Mouse (Mus musculus): ENCODE results near the gene Ctdnep1. TPM values are rescaled to one million over a fixed set of nuclear protein-coding genes. Genes with fewer than 3 reads are reported as not detected.

Gene Ctdnep1
- polyA plus RNA-seq (2015; fragmentation: Nextera tagmentation; extraction: Ambion mirVana), result 21.5 and 22.5 TPM in 2 replicates

DNA sequence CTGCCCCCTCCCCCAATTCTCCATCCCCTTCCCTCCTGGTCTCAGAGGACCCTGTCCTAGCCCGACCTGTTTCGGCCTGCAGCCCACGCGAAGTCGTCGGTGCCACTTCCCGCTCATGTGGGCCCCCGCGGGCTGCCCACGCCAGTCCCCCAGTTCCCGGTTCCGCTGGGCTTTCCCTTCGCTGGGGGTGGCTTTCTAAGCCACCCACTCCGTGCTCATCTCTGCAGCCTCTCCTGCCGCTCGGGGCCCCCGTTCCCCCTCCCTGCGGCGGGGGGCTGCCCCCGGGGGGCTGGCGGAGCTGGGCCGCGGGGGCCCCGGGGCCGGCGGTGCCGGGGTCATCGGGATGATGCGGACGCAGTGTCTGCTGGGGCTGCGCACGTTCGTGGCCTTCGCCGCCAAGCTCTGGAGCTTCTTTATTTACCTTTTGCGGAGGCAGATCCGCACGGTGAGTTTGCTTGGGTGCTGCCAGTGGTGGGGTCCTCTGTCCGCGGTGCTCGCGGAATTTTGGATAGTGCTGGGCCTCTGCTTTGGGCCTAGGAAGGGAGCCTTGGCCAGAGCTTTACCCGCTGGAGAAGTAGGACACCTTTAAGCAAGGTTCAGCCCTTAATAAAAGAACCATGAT lies at the start of gene Ctdnep1:
Ctdnep1 (plus strand) TSS at position 16 of the 622 bp plus-strand sequence.
- Histone ChIP-seq H3K4me1 (replicated peaks) (peaks cover 40% of the 10 kb centered on the region), H3K9ac (peak within 1 kb of the TSS; percentile 100), H3K27ac (replicated peaks) (peak within 1 kb of the TSS; percentile 100), H3K27me3 (no peaks in the 10 kb centered on the region), H3K36me3 (peaks cover 46% of the 10 kb centered on the region), H3K4me3 (peak within 1 kb of the TSS; percentile 99), H3K4me2 (peak within 1 kb of the TSS; percentile 87), H3K9me3 (no peaks in the 10 kb centered on the region)
- ATAC-seq (ENCODE audit: low read depth), result peak; percentile 67
- under 1% methylated on average over 38 of the region's 43 CpGs for WGBS

DNA sequence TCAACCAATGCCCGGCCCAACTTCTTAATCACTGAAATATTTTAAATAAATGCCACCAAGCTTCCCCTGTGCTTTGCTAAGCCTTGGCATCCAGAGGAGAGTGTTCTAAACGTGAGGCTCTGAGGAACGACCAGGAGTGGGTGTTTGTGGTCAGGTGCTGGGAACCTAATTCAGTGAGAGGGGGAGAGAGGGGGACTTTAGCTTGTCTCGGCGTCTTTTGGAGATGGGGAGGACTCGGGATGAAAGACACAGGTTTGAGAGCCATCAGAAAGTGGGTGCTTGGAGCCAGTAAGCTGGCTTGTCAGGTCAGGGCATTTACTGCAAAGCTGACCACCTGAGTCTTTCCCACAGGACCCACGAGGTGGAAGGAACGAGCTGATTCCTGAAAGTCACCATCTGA lies 49.2 kb upstream of the Ctdnep1 start:
- peaks cover 19% of the 10 kb centered on the region for H3K27me3 ChIP-seq
- no peak overlapping the region for H3K27ac ChIP-seq (replicated peaks)
- no peaks in the 10 kb centered on the region for H3K9me3 ChIP-seq
- no peak overlapping the region for H3K9ac ChIP-seq
- 76% methylated on average over 8 of the region's 8 CpGs for WGBS
- no peak for ATAC-seq (ENCODE audit: low read depth)
- no peak overlapping the region for H3K4me2 ChIP-seq
- no peak overlapping the region for H3K4me3 ChIP-seq
- no peaks in the 10 kb centered on the region for H3K36me3 ChIP-seq
- H3K4me1 ChIP-seq (replicated peaks), result peaks cover 17% of the 10 kb centered on the region

DNA sequence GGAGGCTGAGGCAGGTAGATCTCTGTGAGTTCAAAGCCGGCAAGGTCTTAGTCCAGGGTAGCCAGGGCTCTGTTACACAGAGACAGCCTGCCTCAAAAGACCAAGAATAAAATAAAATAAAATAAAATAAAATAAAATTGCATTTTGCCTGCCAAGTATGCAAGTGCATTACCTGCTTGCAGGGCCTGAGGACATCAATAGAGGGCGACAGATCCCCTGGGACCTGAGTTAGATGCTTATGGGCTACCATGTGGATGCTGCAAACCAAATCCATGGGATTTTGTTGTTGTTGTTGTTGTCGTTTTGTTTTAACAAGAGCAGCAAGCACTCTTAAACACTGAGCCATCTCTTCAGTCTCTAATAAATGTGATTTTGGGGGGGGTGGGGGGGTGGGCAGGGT lies 48.7 kb upstream of the Ctdnep1 start:
- H3K4me2 ChIP-seq, result no peak overlapping the region
- H3K27ac ChIP-seq (replicated peaks), result no peak overlapping the region
- H3K36me3 ChIP-seq, result no peaks in the 10 kb centered on the region
- 37% methylated on average over 3 of the region's 3 CpGs for WGBS
- H3K4me3 ChIP-seq, result no peak overlapping the region
- H3K9me3 ChIP-seq, result no peaks in the 10 kb centered on the region
- H3K27me3 ChIP-seq, result peaks cover 24% of the 10 kb centered on the region
- peaks cover 22% of the 10 kb centered on the region for H3K4me1 ChIP-seq (replicated peaks)
- ATAC-seq (ENCODE audit: low read depth), result no peak
- H3K9ac ChIP-seq, result no peak overlapping the region

DNA sequence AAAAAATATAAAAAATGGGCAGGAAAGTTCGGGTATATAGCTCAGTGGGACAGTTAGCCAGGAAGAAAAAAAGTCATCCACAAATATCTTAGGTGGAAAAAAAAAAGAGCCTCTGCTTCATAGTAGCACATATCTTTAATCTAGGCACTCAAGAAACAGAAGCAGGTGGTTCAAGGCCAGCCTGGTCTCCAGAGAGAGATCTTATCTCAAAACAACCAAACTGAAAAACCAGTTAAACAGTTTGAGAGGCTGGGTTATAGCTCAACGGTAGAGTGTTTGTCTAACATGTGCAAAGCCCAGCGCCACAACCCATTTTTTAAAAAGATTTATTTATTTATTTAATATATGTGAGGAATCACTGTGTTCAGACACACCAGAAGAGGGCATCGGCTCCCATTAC lies 47.9 kb upstream of the Ctdnep1 start:
- ATAC-seq (ENCODE audit: low read depth), result no peak
- H3K27ac ChIP-seq (replicated peaks), result no peak overlapping the region
- WGBS, result 76% methylated on average over 4 of the region's 4 CpGs

DNA sequence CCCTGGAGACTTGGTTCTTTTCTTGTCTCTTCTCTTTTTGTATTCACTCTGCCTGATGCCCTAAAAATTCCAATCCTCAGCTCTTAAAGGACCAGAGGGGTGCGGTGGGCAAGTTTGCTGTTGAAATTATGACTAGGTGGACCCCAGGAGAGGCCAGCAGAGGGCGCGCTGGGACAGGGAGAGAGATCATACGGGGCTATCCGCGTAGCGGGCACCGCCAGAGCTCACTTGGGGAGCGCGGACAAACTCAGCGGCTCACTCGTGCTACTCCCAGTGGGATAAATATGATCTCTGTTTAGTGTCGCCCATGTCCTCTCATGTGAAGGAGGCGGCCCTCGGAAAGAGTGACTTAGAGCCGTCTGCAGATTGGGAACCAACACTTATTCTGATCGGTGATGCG lies 46.8 kb upstream of the Ctdnep1 start:
- H3K4me1 ChIP-seq (replicated peaks), result peaks cover 23% of the 10 kb centered on the region
- no peak for ATAC-seq (ENCODE audit: low read depth)
- peak overlapping the region; percentile 55; the same call in 1 of the 2 replicates for H3K4me3 ChIP-seq
- no peaks in the 10 kb centered on the region for H3K36me3 ChIP-seq
- H3K27ac ChIP-seq (replicated peaks), result no peak overlapping the region
- H3K4me2 ChIP-seq, result peak overlapping the region; percentile 99
- H3K9ac ChIP-seq, result peak overlapping the region; percentile 22; the same call in 1 of the 2 replicates
- under 1% methylated on average over 18 of the region's 18 CpGs for WGBS
- H3K27me3 ChIP-seq, result peaks cover 43% of the 10 kb centered on the region
- H3K9me3 ChIP-seq, result no peaks in the 10 kb centered on the region

More for the DNA sequence above, 47.9 kb upstream of the Ctdnep1 start:
- no peak overlapping the region for H3K4me3 ChIP-seq
- H3K9ac ChIP-seq, result no peak overlapping the region
- peaks cover 23% of the 10 kb centered on the region for H3K4me1 ChIP-seq (replicated peaks)
- no peaks in the 10 kb centered on the region for H3K36me3 ChIP-seq
- H3K4me2 ChIP-seq, result no peak overlapping the region
- H3K27me3 ChIP-seq, result peaks cover 32% of the 10 kb centered on the region
- no peaks in the 10 kb centered on the region for H3K9me3 ChIP-seq

DNA sequence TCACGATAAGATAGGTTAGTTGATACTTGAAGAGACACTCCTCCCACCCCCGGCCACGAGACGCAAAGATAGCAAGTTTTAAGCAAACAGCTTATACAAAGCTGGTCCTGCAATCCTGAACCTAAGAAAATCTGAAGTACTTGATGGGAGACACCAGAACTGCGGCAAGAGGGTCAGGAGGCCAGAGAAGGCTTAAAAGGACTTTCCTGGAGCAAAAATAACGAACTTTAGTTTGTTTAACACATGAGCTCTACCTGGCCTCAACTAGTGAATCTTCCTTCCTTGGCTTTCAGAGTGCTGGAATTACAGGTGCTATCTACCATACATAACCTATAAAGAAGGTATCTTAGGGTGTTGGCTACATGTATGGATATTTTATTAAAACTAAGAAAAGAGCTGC lies 46.3 kb upstream of the Ctdnep1 start:
- no peak for ATAC-seq (ENCODE audit: low read depth)
- peak overlapping the region; percentile 55 for H3K4me3 ChIP-seq
- no peaks in the 10 kb centered on the region for H3K36me3 ChIP-seq
- H3K9me3 ChIP-seq, result no peaks in the 10 kb centered on the region
- peaks cover 48% of the 10 kb centered on the region for H3K27me3 ChIP-seq
- H3K4me1 ChIP-seq (replicated peaks), result peaks cover 23% of the 10 kb centered on the region
- peak overlapping the region; percentile 22; the same call in 1 of the 2 replicates for H3K9ac ChIP-seq
- peak overlapping the region; percentile 99 for H3K4me2 ChIP-seq
- WGBS, result 19% methylated on average over 6 of the region's 6 CpGs
- H3K27ac ChIP-seq (replicated peaks), result no peak overlapping the region

DNA sequence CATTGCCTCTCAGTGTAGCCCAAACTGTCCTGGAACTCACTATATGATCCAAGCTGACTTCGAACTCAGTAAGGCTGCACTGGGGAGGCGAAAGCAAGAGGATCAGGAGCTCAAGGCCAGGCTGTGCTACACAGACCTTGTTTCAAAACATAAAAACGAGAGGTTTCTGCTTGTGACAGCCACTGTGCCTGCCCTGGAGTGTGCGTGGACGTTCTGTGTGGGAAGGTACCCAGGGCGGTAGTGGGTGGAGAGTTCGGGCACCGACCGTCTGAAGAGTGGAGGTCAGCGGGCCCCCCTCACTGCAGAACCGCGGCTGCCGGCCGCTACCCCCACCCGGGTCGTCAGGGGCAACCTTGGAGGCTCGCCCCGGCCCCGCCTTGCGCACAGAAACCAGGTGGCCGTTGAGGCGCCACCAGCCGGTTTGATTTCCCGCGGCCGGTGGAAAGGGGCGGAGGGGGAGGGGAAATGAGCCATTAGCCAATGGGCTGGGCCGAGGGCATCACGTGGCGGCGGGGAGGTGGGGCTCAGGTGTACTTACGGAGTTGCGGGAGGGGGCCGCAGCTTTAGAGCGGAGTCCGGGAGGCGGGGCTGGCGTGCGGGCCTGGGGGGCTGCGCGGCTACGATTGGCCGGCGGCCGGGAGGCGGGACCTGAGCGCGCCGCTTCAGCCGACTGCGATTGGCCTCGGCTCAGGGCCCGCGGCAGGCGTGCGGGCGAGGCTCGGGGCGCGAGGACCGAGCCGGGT lies 45.6 kb upstream of the Ctdnep1 start, which contains the start of gene Ybx2:
Ybx2 (plus strand) TSS at position 660 of the 743 bp plus-strand sequence.
- peak; percentile 87 for ATAC-seq (ENCODE audit: low read depth)
- WGBS, result 1% methylated on average over 62 of the region's 62 CpGs
- H3K27me3 ChIP-seq, result peaks cover 50% of the 10 kb centered on the region
- peak within 1 kb of the TSS; percentile 74 for H3K9ac ChIP-seq
- peak within 1 kb of the TSS; percentile 99 for H3K4me2 ChIP-seq
- no peaks in the 10 kb centered on the region for H3K9me3 ChIP-seq
- H3K4me1 ChIP-seq (replicated peaks), result peaks cover 23% of the 10 kb centered on the region
- peak within 1 kb of the TSS; percentile 55 for H3K4me3 ChIP-seq
- no peaks in the 10 kb centered on the region for H3K36me3 ChIP-seq
- H3K27ac ChIP-seq (replicated peaks), result no peak within 1 kb of the TSS

DNA sequence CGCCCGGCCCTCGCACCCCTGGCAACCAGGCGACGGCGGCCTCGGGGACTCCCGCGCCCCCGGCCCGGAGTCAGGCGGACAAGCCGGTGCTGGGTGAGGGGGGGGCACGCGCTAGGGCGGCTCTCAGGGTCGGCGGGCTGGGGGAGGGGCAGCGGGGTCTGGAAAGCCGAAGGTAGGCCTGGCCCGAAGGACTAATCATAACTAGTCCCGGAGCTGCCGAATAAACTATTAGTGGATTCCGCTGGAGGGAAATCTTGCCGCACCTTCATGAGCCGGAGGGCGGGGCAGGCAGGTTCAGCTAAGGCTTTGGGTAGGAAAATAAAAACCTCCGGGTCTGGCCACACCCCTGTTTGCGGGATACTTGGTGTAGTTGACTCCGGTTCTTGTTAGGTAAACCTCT lies 44.8 kb upstream of the Ctdnep1 start:
- Histone ChIP-seq H3K4me2 (peak overlapping the region; percentile 99), H3K4me3 (peak overlapping the region; percentile 55), H3K9me3 (no peaks in the 10 kb centered on the region), H3K4me1 (replicated peaks) (peaks cover 26% of the 10 kb centered on the region), H3K36me3 (no peaks in the 10 kb centered on the region), H3K27me3 (peaks cover 50% of the 10 kb centered on the region), H3K27ac (replicated peaks) (no peak overlapping the region), H3K9ac (peak overlapping the region; percentile 74)
- ATAC-seq (ENCODE audit: low read depth), result peak; percentile 34
- WGBS, result 1% methylated on average over 29 of the region's 30 CpGs

DNA sequence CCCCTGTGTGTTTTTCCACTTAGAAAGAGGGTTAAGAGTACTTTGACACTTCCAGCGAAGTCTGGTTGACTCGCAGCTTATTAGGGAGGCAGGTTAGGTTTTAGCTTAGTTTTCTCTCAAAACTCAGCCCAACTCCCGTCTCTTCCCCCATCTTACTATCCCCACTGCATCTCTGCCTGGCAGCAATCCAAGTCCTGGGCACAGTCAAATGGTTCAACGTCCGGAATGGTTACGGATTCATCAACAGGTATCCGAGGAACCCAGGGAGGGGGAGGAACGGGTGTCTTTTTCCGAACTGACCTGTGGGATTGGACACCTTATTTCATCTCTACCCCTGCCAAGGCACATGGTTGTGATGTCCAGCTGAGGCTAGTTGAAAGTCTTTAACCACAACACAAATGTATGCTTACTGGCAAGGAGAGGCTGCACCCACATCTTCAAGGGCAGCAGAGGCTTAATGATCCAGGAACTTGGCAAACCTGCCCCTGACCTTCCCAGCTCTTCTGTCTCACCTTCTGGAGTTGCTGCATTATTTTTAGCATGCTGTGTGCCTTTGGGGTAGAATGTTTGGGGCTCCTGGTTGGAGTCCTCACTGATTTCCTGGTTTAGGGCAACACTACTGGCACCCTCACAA lies 44.1 kb upstream of the Ctdnep1 start:
- no peak overlapping the region for H3K27ac ChIP-seq (replicated peaks)
- H3K4me3 ChIP-seq, result peak overlapping the region; percentile 55
- H3K4me1 ChIP-seq (replicated peaks), result peaks cover 26% of the 10 kb centered on the region
- ATAC-seq (ENCODE audit: low read depth), result no peak
- peak overlapping the region; percentile 99 for H3K4me2 ChIP-seq
- 43% methylated on average over 9 of the region's 9 CpGs for WGBS
- H3K9me3 ChIP-seq, result no peaks in the 10 kb centered on the region
- peaks cover 50% of the 10 kb centered on the region for H3K27me3 ChIP-seq
- no peaks in the 10 kb centered on the region for H3K36me3 ChIP-seq
- no peak overlapping the region for H3K9ac ChIP-seq

DNA sequence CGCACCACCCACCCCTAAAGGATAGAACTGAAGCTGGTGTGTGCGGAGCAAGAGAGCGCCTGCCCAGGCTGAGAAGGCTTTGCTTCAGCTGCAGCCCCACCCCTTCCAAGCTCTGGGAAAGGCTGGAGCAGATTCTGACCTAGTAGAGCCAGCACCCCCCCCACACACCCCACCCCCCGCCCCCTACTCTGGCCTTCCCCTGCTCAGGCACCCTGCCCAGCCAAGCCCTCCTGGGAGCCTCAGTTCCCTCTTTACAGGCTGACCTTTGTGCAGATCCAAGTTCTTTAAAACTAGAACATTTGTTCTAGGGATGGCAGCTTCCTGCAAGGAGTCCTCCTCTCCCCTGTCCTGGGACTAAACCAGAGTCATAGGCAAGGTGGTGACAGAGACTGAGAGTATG lies 43.6 kb upstream of the Ctdnep1 start:
- no peaks in the 10 kb centered on the region for H3K36me3 ChIP-seq
- peaks cover 26% of the 10 kb centered on the region for H3K4me1 ChIP-seq (replicated peaks)
- no peak overlapping the region for H3K27ac ChIP-seq (replicated peaks)
- ATAC-seq (ENCODE audit: low read depth), result no peak
- H3K9ac ChIP-seq, result no peak overlapping the region
- WGBS, result 53% methylated on average over 4 of the region's 4 CpGs
- H3K9me3 ChIP-seq, result no peaks in the 10 kb centered on the region
- peaks cover 50% of the 10 kb centered on the region for H3K27me3 ChIP-seq
- no peak overlapping the region for H3K4me2 ChIP-seq
- H3K4me3 ChIP-seq, result no peak overlapping the region

DNA sequence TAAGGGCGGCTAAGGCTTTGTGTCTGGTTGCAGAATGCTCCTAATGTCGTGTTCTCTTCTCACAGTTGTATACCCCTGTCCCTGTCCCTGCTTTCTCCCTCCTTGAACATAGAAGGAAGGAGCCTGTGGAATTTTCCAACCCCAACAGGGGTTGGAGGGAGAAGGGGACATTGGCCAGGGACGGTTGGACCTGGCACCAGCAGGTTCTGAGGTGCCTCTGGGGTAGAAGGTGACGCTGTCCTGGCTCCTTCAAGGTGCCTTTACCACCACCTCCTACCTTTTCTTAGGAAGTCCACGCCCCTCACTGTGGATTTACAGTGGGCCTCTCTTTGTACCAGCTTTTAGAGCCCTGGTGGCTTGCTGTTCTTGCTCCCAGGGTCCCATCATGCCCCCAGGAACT lies 43.1 kb upstream of the Ctdnep1 start:
- H3K4me3 ChIP-seq, result no peak overlapping the region
- H3K9ac ChIP-seq, result no peak overlapping the region
- no peaks in the 10 kb centered on the region for H3K36me3 ChIP-seq
- H3K4me1 ChIP-seq (replicated peaks), result peaks cover 26% of the 10 kb centered on the region
- H3K27me3 ChIP-seq, result peaks cover 50% of the 10 kb centered on the region
- H3K4me2 ChIP-seq, result no peak overlapping the region
- no peak overlapping the region for H3K27ac ChIP-seq (replicated peaks)
- ATAC-seq (ENCODE audit: low read depth), result no peak
- WGBS, result 56% methylated on average over 5 of the region's 5 CpGs
- no peaks in the 10 kb centered on the region for H3K9me3 ChIP-seq

DNA sequence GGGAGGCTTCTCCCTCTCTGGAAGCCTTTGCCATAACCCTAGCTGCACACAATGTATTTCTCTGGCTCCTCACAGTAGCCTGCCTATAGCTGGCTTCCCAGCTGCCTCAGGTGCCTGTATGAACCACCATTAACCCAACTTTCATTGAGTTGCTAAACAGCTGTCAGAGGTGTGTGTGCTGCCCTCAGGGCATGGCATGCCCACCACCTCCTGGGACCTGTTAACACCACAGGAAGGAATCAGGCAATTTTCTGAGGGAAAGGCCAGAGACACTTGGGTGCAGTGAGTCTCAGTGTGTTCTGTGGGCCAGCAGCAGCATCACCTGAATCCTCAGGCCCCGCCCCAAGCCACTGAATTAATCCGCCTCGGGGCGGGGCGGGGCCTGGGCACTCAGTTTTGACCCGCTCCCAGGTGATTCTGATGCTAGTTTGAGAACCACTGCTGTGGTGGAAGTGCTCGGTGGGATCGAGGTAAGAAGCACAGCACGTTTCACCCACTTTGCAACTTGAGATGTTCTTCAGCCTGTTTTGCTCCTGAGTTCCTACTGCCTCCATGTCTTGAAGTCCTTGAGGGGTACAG lies 42.5 kb upstream of the Ctdnep1 start:
- ATAC-seq (ENCODE audit: low read depth), result no peak

More for the DNA sequence above, 42.5 kb upstream of the Ctdnep1 start:
- Histone ChIP-seq H3K4me1 (replicated peaks) (peaks cover 26% of the 10 kb centered on the region), H3K4me2 (no peak overlapping the region), H3K36me3 (no peaks in the 10 kb centered on the region), H3K27me3 (peaks cover 50% of the 10 kb centered on the region), H3K27ac (replicated peaks) (no peak overlapping the region), H3K9ac (no peak overlapping the region), H3K9me3 (no peaks in the 10 kb centered on the region), H3K4me3 (no peak overlapping the region)
- 32% methylated on average over 9 of the region's 9 CpGs for WGBS

Data from neural tube, embryonic 13.5 days (tissue).